Mouse (Mus musculus): ENCODE measurements at regions not wholly inside any gene's neighbourhood (a gene's known extent, or its start where the extent isn't known, plus 50 kb on each side); places are given as distances from the start of the nearest gene placed in this dataset.

GRCm38 (mm10) chr1:76660146-76660545 lies 854.7 kb downstream of the Epha4 start:
- no peak for TF ChIP-seq CHD2 (IDR thresholded peaks at IDR 0.05; ENCODE audit: low read depth, low read length)
- no peak for TF ChIP-seq MAFK (IDR thresholded peaks at IDR 0.05; ENCODE audit: insufficient read depth, low read depth, low read length)
- TF ChIP-seq HCFC1 (IDR thresholded peaks at IDR 0.05; ENCODE audit: borderline replicate concordance, insufficient read depth, low read length): no peak

Measured in ES-E14 (cell line).